Mouse (Mus musculus): ENCODE measurements around the gene Acbd4.

The Acbd4 gene

DNA sequence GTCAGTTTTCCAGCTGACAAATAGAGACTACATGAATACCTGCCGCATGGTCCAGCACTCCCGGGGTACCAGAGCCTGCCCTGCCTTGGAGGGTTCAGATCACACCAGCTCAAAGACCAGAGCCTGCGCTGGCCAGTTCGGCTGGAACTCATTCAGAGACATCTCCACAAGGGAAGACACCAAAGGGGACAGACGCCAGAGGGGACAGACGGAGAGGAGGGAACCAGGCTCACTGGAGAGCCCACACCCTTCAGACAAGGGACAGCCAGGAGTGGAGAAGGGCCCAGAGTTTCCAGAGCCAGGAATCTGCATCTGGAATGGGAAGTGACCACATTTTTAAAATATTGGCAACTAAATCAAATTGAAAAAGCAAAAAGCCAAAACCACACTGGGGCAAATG lies 19.9 kb upstream of the Acbd4 start:
- no peak for DNase-seq (ENCODE audit: low spot score in 2 of 2)

DNA sequence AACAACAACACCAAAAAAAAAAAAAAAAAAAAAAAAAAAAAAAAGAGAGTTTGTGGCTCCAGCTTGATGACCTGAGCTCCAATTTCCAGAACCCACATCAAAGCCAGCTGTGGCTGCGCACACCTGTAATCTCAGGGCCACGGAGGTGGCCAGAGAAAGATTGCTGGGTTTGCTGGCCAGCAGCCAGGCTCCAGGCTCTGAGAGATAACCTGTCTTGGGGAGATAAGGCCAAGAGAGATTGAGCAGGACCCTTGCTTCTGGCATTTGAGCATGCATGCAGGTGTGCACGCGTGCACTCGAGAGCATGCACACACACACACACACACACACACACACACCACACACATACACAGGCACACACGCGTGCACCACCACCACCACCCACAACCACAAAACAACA lies 8.2 kb upstream of the Acbd4 start:
- DNase-seq (ENCODE audit: low spot score in 2 of 2) = no peak

DNA sequence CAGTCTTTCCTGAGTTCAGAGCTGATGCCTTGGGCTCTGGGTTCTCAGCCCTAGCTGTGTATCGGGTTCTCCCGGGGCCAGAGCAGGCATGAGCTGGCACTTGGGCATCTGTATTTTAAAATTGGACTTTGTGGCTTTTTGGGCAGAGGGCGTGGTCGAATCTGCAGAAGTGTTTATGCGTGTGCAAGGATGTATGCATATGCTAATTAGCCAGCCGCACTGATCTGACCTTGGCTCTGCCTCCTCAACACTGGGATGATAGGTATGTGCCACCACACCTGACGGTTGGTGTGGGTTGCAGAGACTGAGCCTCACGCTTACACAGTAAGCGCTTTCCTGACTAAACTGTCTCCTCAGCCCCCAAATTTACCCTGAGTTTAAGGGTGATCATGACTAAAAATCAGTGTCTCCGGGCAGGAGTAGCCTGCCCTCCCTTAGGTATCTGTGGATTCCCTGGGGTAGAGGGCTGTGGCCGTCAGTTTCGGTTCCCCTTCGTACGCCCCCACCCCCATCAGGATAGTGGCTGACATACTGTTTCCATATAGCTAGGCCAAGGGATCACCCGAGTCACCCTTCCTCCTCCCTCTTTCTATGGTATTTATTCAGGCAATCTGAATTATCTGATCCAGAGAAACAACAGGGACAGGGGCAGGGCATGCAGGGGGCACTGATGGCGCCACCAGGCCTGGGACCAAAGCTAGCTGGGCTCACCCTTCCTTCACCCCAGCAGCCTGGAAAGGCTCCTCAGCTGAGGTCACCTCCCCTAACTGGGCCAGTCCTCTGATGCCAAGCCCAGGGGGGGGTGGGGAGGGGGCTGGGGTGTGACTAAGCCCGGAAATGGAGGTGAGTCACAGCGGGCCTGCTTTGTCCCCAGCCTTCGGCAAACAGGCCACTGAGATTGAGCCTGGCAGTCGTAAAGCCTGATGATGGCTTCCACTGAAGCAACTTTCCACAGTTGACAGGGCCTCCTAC lies 7.3 kb upstream of the Acbd4 start:
- no peak for DNase-seq (ENCODE audit: low spot score in 2 of 2)

DNA sequence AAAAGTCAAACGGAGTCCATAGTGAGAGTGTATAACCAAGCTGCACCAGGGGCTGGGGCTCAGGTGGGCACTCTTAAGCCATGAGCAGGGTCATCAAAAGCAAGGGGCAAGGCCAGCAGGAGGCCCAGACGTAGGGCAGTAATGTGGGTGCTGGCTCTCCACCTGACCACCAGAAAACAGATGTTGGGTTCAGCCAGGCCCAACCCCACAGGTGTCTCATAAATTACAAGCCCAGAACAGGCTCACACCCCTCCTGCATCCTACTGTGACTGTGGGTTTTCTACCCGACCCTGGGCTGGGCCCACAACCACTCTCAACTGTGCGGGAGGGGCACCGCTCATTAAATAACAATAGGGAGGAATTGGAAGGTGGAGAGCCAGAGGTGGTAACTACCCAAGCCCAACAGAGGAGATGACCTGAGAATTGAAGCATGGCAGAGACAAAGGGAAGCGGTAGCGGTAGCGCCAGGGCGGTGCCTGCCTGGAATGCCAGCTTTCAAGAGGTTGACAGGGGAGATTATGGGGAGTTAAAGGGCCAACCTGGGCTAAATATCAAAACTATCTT lies 6.3 kb upstream of the Acbd4 start:
- no peak for DNase-seq (ENCODE audit: low spot score in 2 of 2)

DNA sequence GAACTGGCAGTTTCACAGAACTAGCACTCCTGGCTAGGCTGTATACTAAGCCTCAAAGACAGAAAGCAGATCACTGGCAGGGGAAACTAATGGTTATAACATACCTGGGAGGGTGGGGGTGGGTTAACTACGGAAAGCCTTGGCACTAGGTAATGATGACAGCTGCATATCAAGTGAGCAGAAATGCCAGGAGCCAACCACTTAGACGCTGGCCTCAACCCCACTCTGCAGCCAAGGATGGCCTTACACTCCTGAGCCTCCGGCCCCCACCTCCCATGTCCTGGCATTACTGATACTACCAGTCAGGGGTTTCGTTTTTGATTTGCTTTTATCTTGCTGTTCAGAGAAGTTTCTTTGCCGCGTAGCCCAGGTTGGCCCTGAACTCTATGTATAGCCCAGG lies 5.7 kb upstream of the Acbd4 start:
- DNase-seq (ENCODE audit: low spot score in 2 of 2) = no peak

DNA sequence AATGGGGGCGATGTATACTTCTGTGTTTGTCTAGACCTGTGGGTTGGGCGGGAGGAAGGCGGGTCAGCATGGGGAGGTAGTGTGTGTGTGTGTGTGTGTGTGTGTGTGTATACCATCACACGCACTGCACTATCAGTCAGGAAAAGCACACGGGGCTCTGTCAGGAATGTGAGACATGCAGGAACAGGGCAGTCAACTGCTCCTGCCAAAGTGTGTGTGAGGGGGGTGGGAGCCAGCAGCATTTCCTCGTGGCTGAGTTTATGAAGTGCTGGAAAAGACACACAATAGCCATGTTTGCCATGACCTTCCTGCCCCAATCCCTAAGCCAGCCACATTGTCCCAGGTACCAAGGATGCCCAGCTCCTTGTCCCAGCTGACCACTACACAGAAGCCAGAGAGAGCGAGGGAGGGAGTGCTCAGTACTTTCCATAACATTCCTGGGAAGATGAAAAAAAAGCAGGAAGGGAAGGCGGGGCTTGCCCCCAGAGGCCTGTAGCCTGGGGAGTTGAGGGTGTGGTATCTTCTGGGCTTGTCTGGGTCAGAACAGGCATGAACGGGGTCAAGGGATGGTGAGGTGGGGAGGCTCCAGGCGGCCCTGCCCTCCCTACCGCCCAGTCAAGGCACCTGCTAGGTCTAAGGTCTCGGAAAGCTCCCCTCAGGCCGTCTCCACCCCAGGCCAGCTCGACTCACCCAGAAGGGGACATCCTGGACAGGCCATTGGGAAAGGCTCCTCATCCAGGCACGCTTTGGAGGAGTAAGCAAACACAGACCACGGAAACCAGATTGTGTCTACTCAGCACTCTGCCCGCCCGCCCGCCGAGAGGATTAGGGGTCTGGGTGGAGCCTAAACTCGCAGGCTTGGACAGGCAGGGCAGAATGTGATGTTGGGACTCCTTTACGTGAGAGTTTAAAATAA lies 4.2 kb upstream of the Acbd4 start:
- DNase-seq (ENCODE audit: low spot score in 2 of 2) = no peak

DNA sequence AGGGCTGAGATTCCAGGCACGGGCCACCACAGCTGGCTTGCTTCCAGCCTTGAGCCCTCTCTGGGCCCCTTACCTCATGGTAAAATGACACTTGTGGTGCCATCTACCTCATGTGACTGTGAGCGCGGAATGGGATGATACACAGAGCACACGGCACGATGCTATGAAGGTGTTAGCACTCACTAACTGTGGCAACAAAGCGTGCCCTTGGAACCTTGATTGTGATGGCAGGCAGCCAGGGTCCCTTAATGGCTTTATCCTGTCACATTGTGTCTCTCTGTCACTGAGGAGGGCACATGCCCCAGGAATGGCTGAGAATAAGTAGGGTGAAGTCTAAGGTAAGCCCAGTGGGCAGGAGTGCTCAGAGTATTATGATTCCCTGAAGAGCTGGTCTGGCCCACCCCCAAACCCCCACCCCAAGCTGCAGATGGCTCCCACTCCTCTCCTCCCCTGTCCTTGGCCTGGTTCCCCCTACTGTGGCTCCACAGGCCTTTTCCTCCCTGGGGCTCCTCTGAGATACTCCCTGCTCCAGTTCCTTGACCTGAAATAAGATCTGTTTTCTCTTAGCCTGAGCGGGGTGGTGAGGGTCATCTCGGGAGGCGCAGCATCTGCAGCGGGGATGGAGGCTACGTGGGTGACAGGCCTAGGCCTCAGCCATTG lies 2.8 kb upstream of the Acbd4 start:
- no peak for DNase-seq (ENCODE audit: low spot score in 2 of 2)

DNA sequence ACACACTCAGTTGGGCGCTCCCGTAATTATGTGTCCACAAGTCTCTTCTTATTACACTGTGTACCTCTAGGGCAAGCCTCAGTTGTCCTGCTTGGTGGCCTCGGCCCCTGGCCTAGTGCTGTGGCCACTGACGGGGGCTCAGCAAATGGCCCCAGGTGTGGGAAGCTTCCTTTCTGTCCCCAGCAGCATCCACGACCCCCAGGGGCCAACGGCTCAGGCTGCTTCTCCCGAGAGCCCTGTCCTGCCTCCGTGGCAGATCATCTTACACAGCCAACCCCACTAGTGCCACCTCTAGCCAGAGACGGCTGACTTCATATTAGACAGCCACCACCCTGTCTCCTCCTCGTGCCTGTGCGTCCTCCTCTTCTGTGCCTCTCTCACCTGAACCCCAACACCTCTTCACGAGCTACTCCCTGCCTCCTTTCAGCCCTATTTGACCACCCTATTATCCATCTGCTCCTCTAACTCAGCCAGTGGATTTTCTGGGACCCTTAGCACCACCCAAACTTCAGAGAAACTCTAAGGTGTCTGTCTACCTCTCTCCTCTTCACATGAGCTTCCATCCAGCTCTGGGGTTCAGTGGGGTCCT lies 2.0 kb upstream of the Acbd4 start:
- no peak for DNase-seq (ENCODE audit: low spot score in 2 of 2)

DNA sequence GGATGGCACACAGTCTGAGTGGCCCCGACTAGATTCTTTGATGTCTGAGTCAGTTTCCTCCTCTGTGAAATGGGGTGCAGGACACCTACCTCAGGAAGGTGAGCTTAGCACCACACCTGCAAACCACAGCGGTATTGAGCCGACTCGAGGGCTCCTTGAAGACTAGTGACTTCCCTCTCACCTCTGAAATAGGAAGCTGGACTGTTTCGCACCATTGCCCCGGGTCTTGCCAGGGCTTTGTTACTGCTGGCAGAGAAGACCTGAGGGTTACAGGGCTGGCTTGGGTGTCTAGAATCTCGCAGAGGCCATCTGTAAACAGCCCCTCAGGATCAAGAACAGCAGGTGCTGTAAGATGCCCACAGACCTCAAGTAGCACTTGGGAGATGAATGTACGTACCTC lies 1.1 kb upstream of the Acbd4 start:
- no peak for DNase-seq (ENCODE audit: low spot score in 2 of 2)

DNA sequence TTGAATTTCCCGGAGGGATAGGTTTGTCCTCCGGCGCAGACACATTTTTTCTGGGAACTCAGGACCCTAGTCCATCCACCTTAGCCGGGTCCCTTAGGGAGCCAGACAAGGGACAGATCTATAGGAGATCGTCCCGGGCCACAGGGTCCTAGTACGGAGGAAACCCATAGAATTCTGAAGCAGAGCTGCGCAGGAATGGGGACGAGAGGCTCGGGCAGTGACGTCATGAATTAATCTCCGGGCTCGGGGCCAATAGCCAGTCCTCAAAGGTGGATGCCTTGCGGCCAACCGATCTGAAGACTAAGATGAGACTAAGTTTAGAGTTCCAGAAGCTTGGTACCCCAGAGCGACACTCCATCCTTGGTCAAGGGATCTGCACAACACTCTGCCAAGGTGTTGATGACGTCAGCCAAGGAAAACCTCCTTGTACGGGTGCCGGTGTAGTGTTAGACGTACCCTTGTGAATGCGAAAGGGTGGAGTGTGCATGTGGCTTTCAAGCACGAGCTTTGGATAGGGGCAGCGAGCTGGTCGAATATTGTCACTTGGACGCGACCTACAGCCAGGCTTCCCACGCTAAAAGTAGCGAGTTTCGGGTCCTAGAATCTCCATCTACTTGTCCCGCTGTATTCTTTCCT lies 502 bp downstream of the Acbd4 start:
- peak; percentile 63 for DNase-seq (ENCODE audit: low spot score in 2 of 2)

DNA sequence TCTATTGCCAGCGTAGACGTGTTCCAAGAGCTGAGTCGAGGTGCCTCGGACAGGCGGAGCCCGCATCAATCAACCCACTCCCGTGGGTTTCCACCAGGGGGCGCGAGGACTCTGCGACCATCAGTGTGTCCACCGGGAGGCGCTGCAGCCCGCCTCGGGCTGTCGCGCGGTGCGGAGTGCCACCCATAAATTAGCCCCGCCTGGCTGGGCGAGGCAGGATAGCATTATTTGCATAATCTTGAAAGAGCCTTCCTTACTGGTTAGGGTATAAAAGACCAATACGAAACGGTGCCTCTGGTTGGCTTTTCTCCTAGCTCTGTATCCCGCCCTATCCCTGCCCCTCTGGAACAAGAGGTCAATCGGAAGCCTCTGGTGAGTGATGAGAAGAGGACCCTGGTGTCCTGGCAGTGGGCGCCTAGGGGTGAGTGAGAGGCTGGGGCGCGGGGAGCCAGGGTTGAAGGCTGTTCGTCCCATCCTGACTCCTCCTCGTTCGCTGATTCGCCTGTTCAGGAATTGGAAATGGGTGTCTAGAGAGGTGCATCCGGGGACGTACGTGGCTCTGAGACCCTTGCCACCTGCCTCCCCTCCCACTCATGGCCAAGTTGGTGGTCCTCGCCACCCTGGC lies 1.4 kb downstream of the Acbd4 start:
- DNase-seq (ENCODE audit: low spot score in 2 of 2) = peak; percentile 90 to 97

DNA sequence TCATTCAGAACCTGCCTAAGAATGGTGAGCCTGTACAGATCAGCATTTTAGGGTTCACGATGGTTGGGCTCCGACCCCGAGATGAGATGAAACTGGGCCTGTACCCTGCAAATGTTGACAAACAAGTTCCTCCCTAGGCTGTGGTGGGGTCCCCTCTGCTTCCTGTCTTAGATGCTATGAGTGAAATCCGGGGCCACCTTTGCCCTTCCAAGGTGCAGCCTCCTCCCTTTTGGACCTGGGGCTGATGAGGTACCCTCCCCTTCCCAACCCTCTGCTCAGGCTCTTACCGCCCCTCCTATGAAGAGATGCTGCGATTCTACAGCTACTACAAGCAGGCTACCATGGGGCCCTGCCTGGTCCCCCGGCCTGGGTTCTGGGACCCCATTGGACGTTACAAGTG lies 2.1 kb downstream of the Acbd4 start:
- peak in 1 of 2 experiments; percentile 4 for DNase-seq (ENCODE audit: low spot score in 2 of 2)

DNA sequence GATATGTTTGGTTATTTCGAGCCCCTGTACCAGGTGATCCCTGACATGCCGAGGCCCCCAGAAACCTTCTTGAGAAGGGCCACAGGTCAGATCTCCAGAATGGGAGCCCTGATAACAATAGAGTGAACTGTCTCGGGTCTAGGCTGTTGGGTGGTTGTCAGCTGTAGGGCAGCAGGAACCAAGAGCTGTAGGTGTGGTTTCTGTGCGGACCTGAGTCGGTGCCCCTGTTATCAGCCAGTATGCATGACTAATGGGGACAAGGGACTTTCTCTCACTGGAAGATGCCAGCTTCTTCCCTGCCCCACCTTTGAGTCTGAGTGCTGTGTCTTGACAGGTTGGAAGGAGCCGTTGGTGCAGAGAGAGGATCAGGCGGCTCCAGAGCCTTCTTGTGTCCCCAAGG lies 3.0 kb downstream of the Acbd4 start:
- peak in 1 of 2 experiments; percentile 2 for DNase-seq (ENCODE audit: low spot score in 2 of 2)

DNA sequence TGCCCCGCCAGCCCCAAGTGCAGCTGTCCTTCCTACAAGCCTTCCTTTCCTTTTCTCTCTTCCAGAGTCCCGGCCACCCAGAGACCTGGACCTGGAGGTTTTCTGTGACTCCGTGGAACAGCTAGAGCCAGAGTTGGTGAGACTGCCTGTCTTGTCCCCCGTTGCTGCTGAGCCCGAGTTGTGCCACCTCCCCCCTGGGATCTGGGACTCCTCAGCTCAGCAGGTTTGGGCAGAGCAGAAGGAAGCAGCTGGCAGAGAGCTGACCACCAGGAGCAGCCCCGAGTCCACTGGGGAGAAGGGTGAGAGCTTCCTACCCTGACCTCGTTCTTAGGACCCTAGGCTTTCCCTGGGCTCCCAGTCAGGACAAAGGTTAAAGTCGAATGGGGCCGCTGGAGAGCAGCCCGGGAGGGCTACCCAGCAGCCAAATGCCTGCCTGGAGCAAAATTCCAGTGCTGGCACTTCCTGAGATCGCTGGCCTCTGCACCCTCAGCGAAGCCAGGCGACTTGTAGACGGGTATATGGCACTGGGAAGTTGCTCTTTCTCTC lies 3.8 kb downstream of the Acbd4 start:
- DNase-seq (ENCODE audit: low spot score in 2 of 2) = peak in 1 of 2 experiments; percentile 3

DNA sequence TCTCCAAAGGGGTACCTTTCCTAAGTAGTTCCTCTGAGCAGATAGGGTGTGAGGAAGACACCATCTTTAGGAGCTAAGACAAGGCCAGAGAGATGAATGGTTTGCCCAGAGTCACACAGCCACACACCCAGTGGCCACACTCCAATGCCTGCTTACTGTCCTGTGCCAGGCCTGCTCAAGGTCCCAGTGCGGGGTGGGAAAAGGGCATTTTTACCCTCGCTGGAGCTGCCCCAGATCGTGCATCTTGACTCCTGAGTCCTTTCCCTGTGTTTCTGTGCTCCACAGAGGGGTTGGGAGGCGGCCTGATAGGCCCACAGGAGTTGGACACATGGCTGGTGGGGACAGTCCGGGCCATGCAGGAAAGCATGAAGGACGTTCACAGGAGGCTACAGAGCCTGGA lies 4.3 kb downstream of the Acbd4 start:
- no peak for DNase-seq (ENCODE audit: low spot score in 2 of 2)

DNA sequence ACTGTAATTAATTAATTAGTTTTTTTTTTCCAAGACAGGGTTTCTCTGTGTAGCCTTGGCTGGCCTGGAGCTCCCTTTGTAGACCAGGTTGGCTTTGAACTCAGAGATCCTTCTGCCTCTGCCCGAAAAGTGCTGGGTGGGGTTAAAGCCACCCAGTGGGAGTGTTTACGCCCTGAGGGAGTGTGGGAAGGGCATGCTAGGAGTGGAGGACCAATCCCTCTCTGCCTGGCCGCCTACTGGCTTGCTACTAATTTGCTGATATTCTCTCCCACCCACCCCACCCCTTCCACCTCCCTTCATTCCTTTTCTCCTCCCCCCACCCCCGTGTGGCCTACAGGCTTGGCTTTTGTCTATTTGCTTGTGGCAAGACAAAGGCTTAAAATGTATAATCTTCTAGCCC lies 4.9 kb downstream of the Acbd4 start:
- peak in 1 of 2 experiments; percentile 2 for DNase-seq (ENCODE audit: low spot score in 2 of 2)

DNA sequence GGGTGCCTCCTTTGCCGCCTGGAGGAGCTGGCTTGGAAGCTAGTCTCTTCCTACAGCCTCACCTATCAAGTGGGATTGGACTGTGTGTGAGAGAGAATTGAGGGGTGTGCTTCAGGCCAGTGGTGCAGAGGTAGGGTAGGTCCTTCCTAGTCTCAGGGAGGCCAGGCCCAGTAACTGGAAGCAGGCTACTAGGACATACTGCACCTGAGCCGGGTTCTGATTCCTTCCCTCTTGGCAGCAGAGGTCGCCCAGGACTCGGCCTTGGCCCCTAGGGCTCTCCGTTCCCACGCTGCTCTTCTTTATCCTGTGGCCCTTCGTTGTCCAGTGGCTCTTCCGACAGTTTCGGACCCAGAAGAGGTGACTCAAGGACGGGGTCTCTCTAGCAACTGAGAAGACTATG lies 9.8 kb downstream of the Acbd4 start:
- DNase-seq (ENCODE audit: low spot score in 2 of 2) = no peak

DNA sequence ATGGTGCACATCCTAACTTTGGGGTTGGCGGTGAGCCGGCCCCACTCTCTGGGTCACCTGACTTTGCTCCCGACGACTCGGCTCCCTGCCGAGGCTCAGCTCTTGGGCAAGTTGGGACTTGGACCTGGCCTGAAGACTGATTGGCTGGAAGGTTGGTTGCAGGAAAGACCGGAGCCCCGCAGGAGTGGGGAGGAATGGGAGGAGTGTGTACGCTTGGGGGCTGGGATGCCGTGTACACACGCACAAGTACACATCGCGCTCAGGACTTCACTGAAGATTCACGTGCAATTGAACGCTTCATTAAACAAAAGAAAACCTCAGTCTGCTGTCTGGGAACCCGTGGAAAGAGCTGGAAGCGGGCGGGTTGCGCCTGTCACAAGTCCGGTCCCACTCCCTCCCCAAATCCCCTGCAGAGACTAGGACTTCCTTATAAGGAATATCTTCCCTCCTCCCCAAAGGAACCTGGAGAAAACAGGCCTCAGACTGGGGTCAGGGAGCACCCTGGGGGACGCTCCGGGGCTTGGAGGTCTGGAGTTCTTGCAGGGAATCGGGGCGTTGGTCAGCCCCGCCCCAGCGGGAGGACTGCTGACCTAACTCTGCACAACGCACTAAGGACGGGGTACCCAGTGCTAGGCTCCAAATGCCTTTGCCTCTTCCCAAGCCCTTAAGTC lies 10.5 kb downstream of the Acbd4 start:
- no peak for DNase-seq (ENCODE audit: low spot score in 2 of 2)

DNA sequence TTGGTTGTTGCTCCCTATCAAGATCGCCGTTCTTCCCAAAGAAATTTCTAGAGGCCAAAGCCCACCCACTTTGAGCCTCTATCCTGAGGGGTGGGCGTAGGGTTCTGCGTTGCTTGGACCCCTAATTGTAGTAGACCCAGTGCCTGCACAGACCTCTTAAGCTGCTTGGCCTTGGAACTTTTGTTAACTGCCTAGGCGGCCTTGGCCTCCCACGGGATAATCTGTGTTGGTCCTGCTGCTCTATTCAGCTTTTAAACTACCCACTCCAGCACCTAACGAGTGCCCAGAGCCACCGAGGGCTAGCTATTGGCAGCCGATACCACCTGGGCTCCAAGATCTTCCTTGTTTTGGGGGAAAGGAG lies 11.1 kb downstream of the Acbd4 start:
- DNase-seq (ENCODE audit: low spot score in 2 of 2) = no peak

DNA sequence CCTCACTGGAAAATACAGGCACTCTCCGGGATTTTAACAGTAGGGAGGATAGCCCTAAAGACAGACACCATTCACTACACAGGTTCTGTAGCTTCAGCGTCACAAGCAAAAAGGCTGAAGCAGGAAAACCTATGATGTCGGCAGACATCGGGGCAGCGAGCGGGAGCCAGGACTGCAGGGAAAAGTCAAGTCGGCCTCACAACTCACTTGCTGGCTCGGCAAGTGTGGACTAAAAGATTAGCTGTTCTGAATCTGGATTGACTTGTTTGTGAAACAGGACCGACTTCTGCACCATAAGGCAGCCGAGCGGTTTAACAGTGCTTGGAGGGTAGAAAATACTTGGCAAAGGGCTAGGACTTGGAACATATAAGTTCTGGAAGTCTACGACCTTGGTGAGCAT lies 11.5 kb downstream of the Acbd4 start:
- DNase-seq (ENCODE audit: low spot score in 2 of 2) = no peak

All from frontal cortex, postnatal 14 days (tissue).